Mouse (Mus musculus) hindbrain, embryonic 11.5 days (tissue): Measurements from ENCODE around the gene Surf4. TPM values are rescaled to one million over a fixed set of nuclear protein-coding genes. Genes with fewer than 3 reads are reported as not detected.
"Not testable (repeated sequence)": the region's sequence is repeated elsewhere in the genome, so short reads cannot be mapped to it uniquely, and the experiment has no call there.

Source experiments
- ATAC-seq: fragments of 200-750 bp; cut with Nextera tagmentation; 2 replicates; pipeline ENCODE4 v1.8.0; 2017; ENCODE audit warnings: mild to moderate bottlenecking, moderate TSS enrichment, moderate library complexity; ENCODE audit not compliant: low FRiP score
- DNase-seq: peaks from one replicate; pipeline ENCODE4 v3.0.0-alpha.2; 2015; ENCODE audit warnings: low spot score
- H3K27ac ChIP-seq: fragments of 300-500 bp; sonication (generic); 2 replicates; pipeline ENCODE4 v1.5.1; 2014; ENCODE audit warnings: mild to moderate bottlenecking, low read depth, low read length
- H3K27me3 ChIP-seq: fragments of 300-500 bp; sonication (generic); 2 replicates; pipeline ENCODE4 v1.6.1; 2014; ENCODE audit warnings: mild to moderate bottlenecking, low read length, moderate library complexity, mixed read lengths; ENCODE audit not compliant: control insufficient read depth, insufficient read depth
- H3K36me3 ChIP-seq: fragments of 300-500 bp; sonication (generic); 2 replicates; pipeline ENCODE4 v1.6.1; 2014; ENCODE audit warnings: mild to moderate bottlenecking, low read length, moderate library complexity, mixed read lengths; ENCODE audit not compliant: control insufficient read depth, insufficient read depth
- H3K4me1 ChIP-seq: fragments of 300-500 bp; sonication (generic); replicated peaks from 2 replicates; pipeline ENCODE4 v1.6.1; 2014; ENCODE audit warnings: low read length, mixed read lengths; ENCODE audit not compliant: control insufficient read depth, insufficient read depth
- H3K4me2 ChIP-seq: fragments of 300-500 bp; sonication (generic); replicated peaks from 2 replicates; pipeline ENCODE4 v1.6.1; 2014; ENCODE audit warnings: mild to moderate bottlenecking, low read depth, low read length
- H3K4me3 ChIP-seq: fragments of 300-500 bp; sonication (generic); 2 replicates; pipeline ENCODE4 v1.5.1; 2014; ENCODE audit warnings: low read depth, low read length
- H3K9ac ChIP-seq: fragments of 300-500 bp; sonication (generic); 2 replicates; pipeline ENCODE4 v1.6.1; 2014; ENCODE audit warnings: low read depth, low read length
- H3K9me3 ChIP-seq: fragments of 300-500 bp; sonication (generic); 2 replicates; pipeline ENCODE4 v1.6.1; 2016; ENCODE audit warnings: low read length; ENCODE audit not compliant: control insufficient read depth
- WGBS: fragments of 180-500 bp; shearing (Covaris S2); extraction: QIAGEN DNeasy Blood & Tissue Kit; methylation state at CpG from one replicate; pipeline ENCODE4 v1.1.7; 2014; 5-methylcytosine and 5-hydroxymethylcytosine counted together
- polyA plus RNA-seq: library from polyadenylated mRNA; unstranded; fragments of >200 nt; fragmentation: Nextera tagmentation; extraction: Ambion mirVana; gene quantifications from 2 replicates; pipeline ENCODE4 v1.2.1, GENCODE M21; 2014

The Surf4 gene
- polyA plus RNA-seq, 1 experiment from 2014 or later: 140 TPM

- Histone ChIP-seq H3K4me3 (no peak overlapping the region), H3K9ac (no peak overlapping the region), H3K27me3 (no peaks in the 10 kb centered on the region), H3K36me3 (peaks cover 12% of the 10 kb centered on the region; the same call in 1 of the 2 replicates), H3K27ac (no peak overlapping the region), H3K4me2 (no peak overlapping the region), H3K4me1 (peaks cover 8% of the 10 kb centered on the region; the same call in 1 of the 2 replicates), H3K9me3 (no peaks in the 10 kb centered on the region)
- DNase-seq: no peak
- 71% methylated on average over 1 of the region's 1 CpGs for WGBS
- ATAC-seq: no peak
These were observed 33.0 kb downstream of the Surf4 start for GRCm38 (mm10) chr2:26900731-26901130.

DNA sequence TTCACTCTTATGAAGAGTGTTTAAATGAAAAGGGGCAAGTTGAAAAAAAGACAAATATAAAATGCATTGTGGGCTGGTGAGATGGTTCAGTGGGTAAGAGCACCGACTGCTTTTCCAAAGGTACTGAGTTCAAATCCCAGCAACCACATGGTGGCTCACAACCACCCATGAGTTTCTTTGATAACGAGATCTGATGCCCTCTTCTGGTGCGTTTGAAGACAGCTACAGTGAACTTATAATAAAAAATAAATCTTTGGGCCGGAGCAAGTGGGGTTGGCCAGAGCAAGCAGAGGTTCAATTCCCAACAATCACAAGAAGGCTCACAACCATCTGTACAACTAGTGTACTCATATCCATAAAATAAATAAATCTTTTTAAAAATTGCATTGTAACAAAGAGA is 37.8 kb downstream of the Surf4 start:
- Histone ChIP-seq H3K4me2 (no peak overlapping the region), H3K4me3 (no peak overlapping the region), H3K9me3 (no peaks in the 10 kb centered on the region), H3K27me3 (no peaks in the 10 kb centered on the region), H3K36me3 (peaks cover 18% of the 10 kb centered on the region), H3K4me1 (no peaks in the 10 kb centered on the region), H3K9ac (no peak overlapping the region), H3K27ac (no peak overlapping the region)
- 94% methylated on average over 4 of the region's 4 CpGs for WGBS
- ATAC-seq: no peak
- DNase-seq: no peak

DNA sequence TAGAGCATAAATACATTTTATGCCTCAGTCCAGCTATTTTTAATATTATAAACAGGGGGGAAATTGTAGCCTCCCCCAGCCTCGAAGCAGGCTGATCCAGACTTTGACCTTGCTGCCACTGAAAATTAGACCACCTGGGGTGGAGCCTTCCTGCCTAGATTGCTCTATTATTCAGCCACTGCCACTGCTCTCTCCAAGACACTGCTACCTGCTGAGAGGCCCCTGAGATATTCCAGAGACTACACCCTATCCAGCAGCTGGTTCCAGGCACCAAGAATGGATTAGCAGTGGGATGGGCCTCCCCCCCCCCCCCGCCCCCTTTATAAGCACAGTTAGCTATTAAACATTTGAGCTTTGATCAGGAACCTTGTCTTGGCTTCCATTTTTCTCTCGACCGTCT is 47.6 kb downstream of the Surf4 start:
- not testable (repeated sequence) for H3K4me3 ChIP-seq, H3K4me1 ChIP-seq, H3K9me3 ChIP-seq, ATAC-seq, H3K9ac ChIP-seq, H3K27ac ChIP-seq, H3K27me3 ChIP-seq, H3K4me2 ChIP-seq, H3K36me3 ChIP-seq, DNase-seq
- 66% methylated on average over 4 of the region's 4 CpGs for WGBS

DNA sequence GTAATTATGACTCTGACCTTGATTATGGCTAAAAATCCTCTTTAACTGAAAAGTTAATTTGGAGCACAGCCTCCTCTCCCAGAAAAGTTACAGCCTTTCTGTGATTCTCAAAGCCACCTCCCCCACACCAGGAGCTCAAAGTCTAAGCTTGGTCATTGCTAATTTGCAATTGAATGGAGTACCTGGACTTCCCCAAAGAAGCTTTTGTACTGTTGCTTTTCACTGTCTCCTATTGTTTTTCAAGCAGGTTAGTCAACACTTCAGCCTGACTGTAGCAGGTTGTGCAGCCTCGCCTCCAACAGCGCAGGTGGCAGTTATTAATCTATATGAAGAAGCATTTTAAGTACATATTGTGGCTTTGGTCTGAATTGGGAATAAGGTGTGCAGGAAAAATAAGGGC is 48.2 kb downstream of the Surf4 start:
- H3K4me2 ChIP-seq, H3K9ac ChIP-seq, H3K36me3 ChIP-seq, H3K27ac ChIP-seq, ATAC-seq, H3K9me3 ChIP-seq, H3K4me1 ChIP-seq, H3K27me3 ChIP-seq, H3K4me3 ChIP-seq, DNase-seq: not testable (repeated sequence)
- 78% methylated on average over 2 of the region's 2 CpGs for WGBS

- DNase-seq (no peak), ATAC-seq (no peak)
- Histone ChIP-seq H3K27ac (no peak overlapping the region), H3K36me3 (no peaks in the 10 kb centered on the region), H3K4me2 (no peak overlapping the region), H3K9me3 (no peaks in the 10 kb centered on the region), H3K4me3 (no peak overlapping the region), H3K27me3 (no peaks in the 10 kb centered on the region), H3K9ac (no peak overlapping the region), H3K4me1 (no peaks in the 10 kb centered on the region)
These were observed 55.2 kb downstream of the Surf4 start for GRCm38 (mm10) chr2:26878571-26878970.

DNA sequence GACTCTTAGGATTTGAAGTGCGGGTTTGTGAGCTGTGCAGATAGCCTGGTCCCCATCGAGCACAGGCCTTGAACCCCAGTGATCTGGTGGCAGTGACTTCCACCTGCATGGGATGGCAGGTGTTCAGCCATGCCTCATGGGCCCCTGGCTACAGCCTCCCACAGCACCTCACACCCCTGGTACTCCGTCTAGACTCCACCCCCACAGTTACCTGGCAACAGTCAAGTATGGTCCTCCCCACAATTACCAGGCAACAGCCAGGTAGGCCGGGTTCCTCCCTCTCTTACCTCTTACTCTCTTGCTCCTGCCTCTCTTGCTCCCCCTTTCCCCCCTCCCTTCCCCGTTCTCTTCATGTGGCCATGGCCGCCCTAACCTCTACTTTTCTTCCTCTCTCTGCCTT is 63.1 kb downstream of the Surf4 start:
- 71% methylated on average over 6 of the region's 6 CpGs for WGBS
- H3K36me3 ChIP-seq: no peaks in the 10 kb centered on the region

More for the DNA sequence above, 63.1 kb downstream of the Surf4 start:
- no peak overlapping the region for H3K9ac ChIP-seq
- DNase-seq (no peak), ATAC-seq (no peak)
- H3K4me3 ChIP-seq: no peak overlapping the region
- no peak overlapping the region for H3K4me2 ChIP-seq
- no peaks in the 10 kb centered on the region for H3K9me3 ChIP-seq
- no peaks in the 10 kb centered on the region for H3K27me3 ChIP-seq
- H3K4me1 ChIP-seq: no peaks in the 10 kb centered on the region
- no peak overlapping the region for H3K27ac ChIP-seq

Other genes starting within 250 kb of the Surf4 start
- not detected in 2 replicates for gene Abo, start 68.9 kb downstream of the Surf4 start, polyA plus RNA-seq
- 16.7 and 18.4 TPM in 2 replicates for gene Surf6, start 31.0 kb downstream of the Surf4 start, polyA plus RNA-seq
- 77.3 and 88.9 TPM in 2 replicates for gene Med22, start 23.3 kb downstream of the Surf4 start, polyA plus RNA-seq
- gene Rpl7a, start 23.2 kb downstream of the Surf4 start, polyA plus RNA-seq: 627 and 628 TPM in 2 replicates
- gene Surf2, start 17.6 kb downstream of the Surf4 start, polyA plus RNA-seq: 44.6 and 50.7 TPM in 2 replicates
- gene Surf1, start 17.4 kb downstream of the Surf4 start, polyA plus RNA-seq: 52.9 and 53.9 TPM in 2 replicates
- gene Stkld1, start 119 bp upstream of the Surf4 start, polyA plus RNA-seq: not detected in 2 replicates
- gene Rexo4, start 30.5 kb upstream of the Surf4 start, polyA plus RNA-seq: 48.5 and 50.5 TPM in 2 replicates
- gene Adamts13, start 39.5 kb upstream of the Surf4 start, polyA plus RNA-seq: not detected in 2 replicates
- gene Cacfd1, start 76.0 kb upstream of the Surf4 start, polyA plus RNA-seq: 91.7 and 98.9 TPM in 2 replicates
- gene Slc2a6, start 94.1 kb upstream of the Surf4 start, polyA plus RNA-seq: 1.1 and 2.3 TPM in 2 replicates
- gene Mymk, start 138.3 kb upstream of the Surf4 start, polyA plus RNA-seq: 1.9 and 3.6 TPM in 2 replicates
- 5.6 and 6.2 TPM in 2 replicates for gene Adamtsl2, start 145.5 kb upstream of the Surf4 start, polyA plus RNA-seq
- 0.23 and 0.43 TPM in 2 replicates for gene Fam163b, start 208.6 kb upstream of the Surf4 start, polyA plus RNA-seq
- 2.4 and 2.6 TPM in 2 replicates for gene Dbh, start 231.3 kb upstream of the Surf4 start, polyA plus RNA-seq